Mouse (Mus musculus) cerebellum, adult 2 months (tissue): ENCODE measurements at regions not wholly inside any gene's neighbourhood (a gene's known extent, or its start where the extent isn't known, plus 50 kb on each side); places are given as distances from the start of the nearest gene placed in this dataset.
"Not testable (repeated sequence)": the region's sequence is repeated elsewhere in the genome, so short reads cannot be mapped to it uniquely, and the experiment has no call there.

Experiments used
- CTCF ChIP-seq: fragments of 200-500 bp; IDR thresholded peaks from 2 replicates; pipeline ENCODE4 v1.5.1; 2011; ENCODE audit warnings: low read depth, mild to moderate bottlenecking, control low read depth, low read length, moderate library complexity, borderline replicate concordance; ENCODE audit not compliant: insufficient read depth
- POLR2A ChIP-seq: fragments of 200-500 bp; IDR thresholded peaks from 2 replicates; pipeline ENCODE4 v1.6.1; 2011; ENCODE audit warnings: low read length, control low read depth, borderline replicate concordance; ENCODE audit not compliant: insufficient read depth

DNA sequence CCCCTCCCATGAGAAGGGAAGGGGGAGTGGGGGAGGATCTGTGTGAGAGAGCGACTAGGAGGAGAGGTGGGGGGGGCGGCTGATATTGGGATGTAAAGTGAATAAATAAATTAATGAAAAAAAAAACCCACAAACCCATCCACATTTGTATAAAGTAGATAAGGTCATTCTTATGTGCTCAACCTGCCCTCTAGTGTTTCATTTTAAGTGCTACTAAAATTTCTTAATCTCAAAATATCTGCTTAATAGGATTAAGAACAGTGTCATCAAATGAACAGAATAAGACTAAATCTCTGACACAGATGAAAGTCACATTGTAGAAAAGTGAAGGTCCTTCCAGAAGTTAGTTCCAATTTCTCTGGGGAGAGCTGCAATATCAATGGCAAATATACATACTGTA, 119.5 kb upstream of the Ube2e2 start:
- TF ChIP-seq CTCF, POLR2A: not testable (repeated sequence)
